Mouse (Mus musculus) forebrain, embryonic 14.5 days (tissue): Measurements from ENCODE around the gene Calm1. TPM values are rescaled to one million over a fixed set of nuclear protein-coding genes. Genes with fewer than 3 reads are reported as not detected.

Experiments used
- ATAC-seq: fragments of 200-750 bp; cut with Nextera tagmentation; 2 replicates; pipeline ENCODE4 v1.8.0; 2017; ENCODE audit warnings: mild to moderate bottlenecking, moderate library complexity
- DNase-seq: peaks from one replicate; pipeline ENCODE4 v3.0.0-alpha.2; 2015; ENCODE audit warnings: low spot score
- H3K27ac ChIP-seq: fragments of 300-500 bp; sonication (generic); 2 replicates; pipeline ENCODE4 v1.5.1; 2014; ENCODE audit warnings: low read depth, mild to moderate bottlenecking, control low read depth, low read length, moderate library complexity
- H3K27me3 ChIP-seq: fragments of 300-500 bp; sonication (generic); replicated peaks from 2 replicates; pipeline ENCODE4 v1.6.1; 2014; ENCODE audit warnings: low read length, control low read depth, mixed read lengths; ENCODE audit not compliant: control insufficient read depth, insufficient read depth
- H3K36me3 ChIP-seq: fragments of 300-500 bp; sonication (generic); 2 replicates; pipeline ENCODE4 v1.6.1; 2014; ENCODE audit warnings: low read length, control low read depth; ENCODE audit not compliant: control insufficient read depth, insufficient read depth
- H3K4me1 ChIP-seq: fragments of 300-500 bp; sonication (generic); 2 replicates; pipeline ENCODE4 v1.6.1; 2014; ENCODE audit warnings: antibody characterized with exemption, low read length, control low read depth; ENCODE audit not compliant: control insufficient read depth, insufficient read depth
- H3K4me2 ChIP-seq: fragments of 300-500 bp; sonication (generic); 2 replicates; pipeline ENCODE4 v1.6.1; 2014; ENCODE audit warnings: mild to moderate bottlenecking, control low read depth, low read length
- H3K4me3 ChIP-seq: fragments of 300-500 bp; sonication (generic); 2 replicates; pipeline ENCODE4 v1.5.1; 2014; ENCODE audit warnings: low read depth, low read length, control low read depth
- H3K9ac ChIP-seq: fragments of 300-500 bp; sonication (generic); 2 replicates; pipeline ENCODE4 v1.6.1; 2014; ENCODE audit warnings: mild to moderate bottlenecking, low read length, control low read depth, moderate library complexity
- H3K9me3 ChIP-seq: fragments of 300-500 bp; sonication (generic); replicated peaks from 2 replicates; pipeline ENCODE4 v1.6.1; 2016; ENCODE audit warnings: low read length, control low read depth, mixed read lengths; ENCODE audit not compliant: control insufficient read depth
- WGBS: fragments of 180-500 bp; shearing (Covaris S2); extraction: QIAGEN DNeasy Blood & Tissue Kit; methylation state at CpG from one replicate; pipeline ENCODE4 v1.1.7; 2014; 5-methylcytosine and 5-hydroxymethylcytosine counted together
- polyA plus RNA-seq: library from polyadenylated mRNA; unstranded; fragments of >200 nt; fragmentation: Nextera tagmentation; extraction: Ambion mirVana; gene quantifications from 2 replicates; pipeline ENCODE4 v1.2.1, GENCODE M21; 2014

The Calm1 gene
- polyA plus RNA-seq, 1 experiment from 2014 or later = 2,256 TPM

DNA sequence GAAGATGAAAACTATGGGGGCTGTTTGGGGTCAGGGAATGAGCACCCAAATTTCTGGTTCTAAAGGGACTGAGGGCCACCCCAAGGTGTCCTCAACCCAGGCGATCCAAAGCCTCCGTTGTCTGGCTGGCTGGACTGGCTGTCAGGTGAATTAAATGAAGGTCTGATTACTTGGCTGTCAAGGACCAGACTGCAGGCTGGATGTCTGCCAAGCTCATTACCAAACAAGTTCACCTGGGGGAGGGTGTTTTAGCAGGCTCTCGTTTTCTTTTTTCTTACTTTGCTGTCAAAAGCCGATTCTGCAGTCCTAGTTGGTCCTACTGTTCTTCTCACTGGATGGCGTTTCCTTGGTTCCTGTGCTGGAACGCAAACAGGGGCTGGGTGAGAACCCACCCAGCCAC lies 40.6 kb downstream of the Calm1 start:
- 39% methylated on average over 6 of the region's 6 CpGs for WGBS
- Histone ChIP-seq H3K4me3 (no peak overlapping the region), H3K27ac (peak overlapping the region; percentile 49), H3K36me3 (no peaks in the 10 kb centered on the region), H3K4me1 (peaks cover 15% of the 10 kb centered on the region), H3K4me2 (no peak overlapping the region), H3K27me3 (no peaks in the 10 kb centered on the region), H3K9ac (no peak overlapping the region), H3K9me3 (no peaks in the 10 kb centered on the region)
- 0 out of 2 replicates have a peak, but pooled peaks have one; percentile 0 for ATAC-seq
- peak; percentile 54 for DNase-seq

DNA sequence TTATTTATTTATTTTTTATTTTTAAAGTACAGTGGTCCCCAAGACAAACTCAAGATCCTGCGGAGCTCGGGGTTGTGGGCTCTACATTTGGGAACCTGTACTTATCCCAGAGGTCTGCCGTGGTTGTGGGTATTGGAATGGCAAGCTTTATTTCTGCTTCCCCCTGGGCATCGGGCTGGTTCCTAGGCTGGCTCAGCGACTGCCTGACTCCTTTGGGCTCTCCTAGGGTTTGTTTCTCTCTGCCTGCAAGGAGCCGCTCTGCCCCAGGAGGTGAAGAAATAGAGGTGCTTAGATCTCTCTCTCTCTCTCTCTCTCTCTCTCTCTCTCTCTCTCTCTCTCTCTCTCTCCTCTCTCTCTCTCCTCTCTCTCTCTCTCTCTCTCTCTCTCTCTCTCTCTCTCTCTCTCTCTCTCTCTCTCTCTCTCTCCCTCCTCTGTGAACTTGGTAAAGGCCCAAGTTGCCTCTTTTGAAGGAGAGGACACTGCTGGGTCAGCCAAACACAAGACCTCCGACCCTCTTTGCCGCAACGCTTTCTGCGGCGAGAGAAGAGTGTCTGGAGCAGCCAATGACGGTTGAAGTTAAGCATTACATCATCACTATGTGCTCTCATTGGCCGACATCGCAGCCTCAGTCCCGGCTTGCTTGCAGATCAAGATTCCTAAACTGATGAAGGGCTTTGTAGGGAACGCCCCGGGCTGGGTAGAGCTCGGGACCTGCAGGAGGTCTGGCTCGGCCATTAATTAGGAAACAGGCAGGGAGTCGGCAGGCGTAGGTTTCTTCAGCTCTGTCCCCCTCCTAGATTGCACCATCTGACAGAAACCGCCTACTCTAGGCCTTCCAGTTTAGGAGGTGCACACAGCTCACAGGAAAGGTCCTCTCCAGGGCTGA lies 42.9 kb downstream of the Calm1 start:
- ATAC-seq (peak; percentile 93), DNase-seq (peak; percentile 96)
- Histone ChIP-seq H3K4me2 (peak overlapping the region; percentile 41), H3K36me3 (no peaks in the 10 kb centered on the region), H3K4me3 (peak overlapping the region; percentile 11), H3K4me1 (peaks cover 18% of the 10 kb centered on the region), H3K27ac (peak overlapping the region; percentile 73; the same call in 1 of the 2 replicates), H3K9ac (peak overlapping the region; percentile 4; the same call in 1 of the 2 replicates), H3K27me3 (no peaks in the 10 kb centered on the region), H3K9me3 (no peaks in the 10 kb centered on the region)
- 8% methylated on average over 22 of the region's 22 CpGs for WGBS

DNA sequence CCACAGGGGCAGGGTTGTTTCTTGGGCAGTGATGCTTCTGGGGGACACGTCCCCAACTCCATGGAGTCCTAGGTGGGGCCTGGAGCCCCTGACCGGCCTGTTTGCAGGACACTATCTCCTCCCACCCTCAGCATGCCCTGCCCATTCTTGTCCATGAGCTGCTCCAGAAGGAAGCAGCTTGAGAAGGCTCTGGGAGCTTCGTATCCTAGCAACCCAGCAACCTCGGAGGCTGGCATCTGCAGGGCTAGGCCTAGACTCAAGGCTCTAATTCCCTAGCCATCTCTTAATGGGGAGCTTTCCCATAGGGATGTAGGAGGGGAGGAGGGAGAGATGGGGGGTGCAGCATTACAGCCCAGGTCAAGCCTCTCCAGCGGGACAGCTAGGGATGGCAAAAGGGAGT lies 45.3 kb downstream of the Calm1 start:
- ATAC-seq (peak; percentile 45), DNase-seq (peak; percentile 77)
- no peaks in the 10 kb centered on the region for H3K27me3 ChIP-seq
- no peak overlapping the region for H3K9ac ChIP-seq
- peaks cover 15% of the 10 kb centered on the region for H3K4me1 ChIP-seq
- H3K27ac ChIP-seq = peak overlapping the region; percentile 39; the same call in 1 of the 2 replicates
- H3K4me2 ChIP-seq = no peak overlapping the region
- H3K9me3 ChIP-seq = no peaks in the 10 kb centered on the region
- WGBS = 12% methylated on average over 5 of the region's 5 CpGs
- no peaks in the 10 kb centered on the region for H3K36me3 ChIP-seq
- no peak overlapping the region for H3K4me3 ChIP-seq

DNA sequence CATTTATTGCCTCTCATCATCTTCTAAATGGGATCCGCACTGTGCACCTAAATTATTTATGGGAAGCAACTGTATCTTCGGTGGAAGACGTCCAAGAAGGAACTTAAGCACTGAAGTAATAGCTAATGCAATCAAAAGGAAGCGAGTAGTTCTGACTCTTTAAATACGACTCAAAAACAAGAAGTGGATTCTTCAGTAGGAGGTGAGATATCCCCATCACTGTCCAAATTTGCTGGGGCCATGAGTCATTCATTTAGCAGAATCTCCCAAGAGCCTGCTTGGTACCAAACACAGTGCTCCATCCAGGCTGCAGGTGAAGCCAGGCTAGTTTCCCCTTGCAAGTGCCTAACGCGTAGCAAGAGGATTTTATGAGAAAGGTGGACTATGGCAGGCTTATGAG lies 49.9 kb downstream of the Calm1 start:
- H3K9me3 ChIP-seq = no peaks in the 10 kb centered on the region
- ATAC-seq (no peak), DNase-seq (no peak)
- 91% methylated on average over 7 of the region's 7 CpGs for WGBS
- H3K4me1 ChIP-seq = peaks cover 9% of the 10 kb centered on the region
- no peaks in the 10 kb centered on the region for H3K36me3 ChIP-seq
- H3K27ac ChIP-seq = no peak overlapping the region
- H3K9ac ChIP-seq = no peak overlapping the region
- H3K4me3 ChIP-seq = no peak overlapping the region
- no peak overlapping the region for H3K4me2 ChIP-seq
- no peaks in the 10 kb centered on the region for H3K27me3 ChIP-seq

GRCm38 (mm10) chr12:100254471-100254870 lies 55.2 kb downstream of the Calm1 start:
- Histone ChIP-seq H3K4me3 (no peak overlapping the region), H3K27me3 (no peaks in the 10 kb centered on the region), H3K36me3 (no peaks in the 10 kb centered on the region), H3K4me1 (no peaks in the 10 kb centered on the region), H3K9ac (no peak overlapping the region), H3K4me2 (no peak overlapping the region), H3K27ac (no peak overlapping the region), H3K9me3 (no peaks in the 10 kb centered on the region)
- 75% methylated on average over 4 of the region's 4 CpGs for WGBS
- ATAC-seq (no peak), DNase-seq (no peak)

GRCm38 (mm10) chr12:100255441-100255949 lies 56.3 kb downstream of the Calm1 start:
- 94% methylated on average over 2 of the region's 2 CpGs for whole genome bisulfite sequencing
- no peaks in the 10 kb centered on the region for H3K36me3 ChIP-seq
- H3K4me1 ChIP-seq = peaks cover 3% of the 10 kb centered on the region; the same call in 1 of the 2 replicates
- ATAC-seq (no peak), DNase-seq (no peak)
- H3K9ac ChIP-seq = no peak overlapping the region
- H3K4me2 ChIP-seq = no peak overlapping the region
- H3K4me3 ChIP-seq = no peak overlapping the region
- H3K27ac ChIP-seq = no peak overlapping the region
- H3K27me3 ChIP-seq = no peaks in the 10 kb centered on the region
- H3K9me3 ChIP-seq = no peaks in the 10 kb centered on the region

DNA sequence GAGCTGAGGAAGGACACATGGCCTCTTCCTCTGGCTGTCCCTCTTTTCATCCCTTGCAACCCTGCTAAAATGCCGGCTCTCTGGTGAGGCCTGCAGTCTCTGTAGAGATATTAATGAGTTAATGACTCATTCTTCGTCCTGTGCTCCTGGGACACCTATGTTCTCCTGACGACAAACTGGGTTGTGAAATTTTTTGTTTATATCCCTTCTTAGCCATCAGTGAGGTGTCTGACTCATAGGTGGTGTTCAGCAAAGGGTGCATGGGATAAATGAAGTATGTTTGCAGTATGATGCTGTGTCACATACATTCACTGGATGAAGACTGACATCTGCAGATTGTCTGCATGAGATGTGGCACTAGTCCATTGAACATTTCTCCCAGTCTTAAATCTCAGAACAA lies 58.5 kb downstream of the Calm1 start:
- H3K9me3 ChIP-seq = no peaks in the 10 kb centered on the region
- no peak overlapping the region for H3K4me2 ChIP-seq
- H3K4me3 ChIP-seq = no peak overlapping the region
- no peaks in the 10 kb centered on the region for H3K27me3 ChIP-seq
- H3K4me1 ChIP-seq = peaks cover 3% of the 10 kb centered on the region; the same call in 1 of the 2 replicates
- H3K36me3 ChIP-seq = no peaks in the 10 kb centered on the region
- no peak overlapping the region for H3K9ac ChIP-seq
- no peak overlapping the region for H3K27ac ChIP-seq
- DNase-seq (no peak), ATAC-seq (no peak)
- WGBS = 82% methylated on average over 3 of the region's 3 CpGs
